Mouse (Mus musculus) CH12.LX (cell line): ENCODE measurements at regions not wholly inside any gene's neighbourhood (a gene's known extent, or its start where the extent isn't known, plus 50 kb on each side); places are given as distances from the start of the nearest gene placed in this dataset.

ENCODE experiments used
- DNase-seq: peaks from one replicate; pipeline ENCODE4 v3.0.0-alpha.2; 2013; ENCODE audit errors: extremely low read depth
- H3K27ac ChIP-seq: 2 replicates; pipeline ENCODE4 v1.5.1; 2012; ENCODE audit warnings: low read depth, mild to moderate bottlenecking, control low read depth, moderate library complexity; ENCODE audit not compliant: insufficient read depth
- H3K27me3 ChIP-seq: replicated peaks from 2 replicates; pipeline ENCODE3; 2012; ENCODE audit warnings: inconsistent platforms
- H3K36me3 ChIP-seq, 2 experiments: replicated peaks in 1 of 2; 2 replicates each; pipeline versions ENCODE3 to v1.6.1; 2012; ENCODE audit warnings: inconsistent platforms in 1 of 2, low read length in 1 of 2, mild to moderate bottlenecking in 1 of 2, mixed read lengths in 1 of 2, moderate library complexity in 1 of 2; ENCODE audit not compliant: control insufficient read depth in 1 of 2, insufficient read depth in 1 of 2
- H3K4me1 ChIP-seq, 2 experiments: 2 replicates each; pipeline ENCODE4 v1.6.1; 2012; ENCODE audit warnings: inconsistent platforms in 1 of 2, moderate library complexity in 1 of 2; ENCODE audit not compliant: insufficient read depth in 2 of 2, control insufficient read depth in 1 of 2
- H3K4me2 ChIP-seq: 2 replicates; pipeline ENCODE4 v1.6.1; 2012; ENCODE audit warnings: low read depth, mild to moderate bottlenecking, control low read depth; ENCODE audit not compliant: poor library complexity, insufficient read depth, severe bottlenecking
- H3K4me3 ChIP-seq, 3 experiments: fragments of 150-350 bp in 1 of 3; sonication (generic) in 1 of 3; replicated peaks in 1 of 3; 2 replicates each; pipeline versions ENCODE3 to v1.5.1; 2011 to 2012; ENCODE audit warnings: low read depth in 2 of 3, low read length in 2 of 3, mild to moderate bottlenecking in 2 of 3, moderate library complexity in 2 of 3, control low read depth in 1 of 3, improper control_type of control experiment in 1 of 3, inconsistent platforms in 1 of 3, mixed read lengths in 1 of 3; ENCODE audit not compliant: poor library complexity in 1 of 3
- H3K79me2 ChIP-seq: replicated peaks from 2 replicates; pipeline ENCODE4 v1.6.1; 2012; ENCODE audit warnings: mild to moderate bottlenecking, moderate library complexity; ENCODE audit not compliant: control insufficient read depth, poor library complexity, insufficient read depth, severe bottlenecking; ENCODE audit errors: extremely low read depth
- H3K9ac ChIP-seq: 2 replicates; pipeline ENCODE4 v1.6.1; 2012; ENCODE audit warnings: low read depth, mild to moderate bottlenecking, control low read depth, moderate library complexity; ENCODE audit not compliant: insufficient read depth
- H3K9me3 ChIP-seq: replicated peaks from 2 replicates; pipeline ENCODE3; 2012; ENCODE audit warnings: low read length, inconsistent platforms, mixed read lengths
- CTCF ChIP-seq, 2 experiments: IDR thresholded peaks in 1 of 2; conservative IDR thresholded peaks in 1 of 2; 2 replicates each; pipeline ENCODE4 v1.5.1; 2011 to 2012; ENCODE audit warnings: low read depth in 2 of 2, low read length in 2 of 2, improper control_type of control experiment in 1 of 2, inconsistent platforms in 1 of 2, mild to moderate bottlenecking in 1 of 2, moderate library complexity in 1 of 2
- E2F4 ChIP-seq: IDR thresholded peaks from 2 replicates; pipeline ENCODE4 v1.6.1; 2011; ENCODE audit warnings: low read depth, low read length, improper control_type of control experiment; ENCODE audit not compliant: insufficient replicate concordance
- ELF1 ChIP-seq: IDR thresholded peaks from 2 replicates; pipeline ENCODE4 v1.6.1; 2014; ENCODE audit warnings: low read depth, mild to moderate bottlenecking, inconsistent platforms, low read length, improper control_type of control experiment
- ETS1 ChIP-seq: conservative IDR thresholded peaks from 2 replicates; pipeline ENCODE4 v1.6.1; 2012; ENCODE audit warnings: low read depth, mild to moderate bottlenecking, inconsistent platforms, low read length, improper control_type of control experiment, moderate library complexity
- JUN ChIP-seq: IDR thresholded peaks from 2 replicates; pipeline ENCODE4 v1.6.1; 2011; ENCODE audit warnings: low read depth, mild to moderate bottlenecking, low read length, improper control_type of control experiment, moderate library complexity; ENCODE audit not compliant: insufficient read depth
- JUND ChIP-seq: conservative IDR thresholded peaks from 2 replicates; pipeline ENCODE4 v1.6.1; 2011; ENCODE audit warnings: low read depth, low read length, improper control_type of control experiment
- KAT2A ChIP-seq: IDR thresholded peaks from 2 replicates; pipeline ENCODE4 v1.6.1; 2012; ENCODE audit warnings: low read length, improper control_type of control experiment, inconsistent platforms; ENCODE audit not compliant: insufficient replicate concordance
- MAX ChIP-seq: IDR thresholded peaks from 2 replicates; pipeline ENCODE4 v1.6.1; 2011; ENCODE audit warnings: low read length, improper control_type of control experiment
- MAZ ChIP-seq: IDR thresholded peaks from 2 replicates; pipeline ENCODE4 v1.6.1; 2012; ENCODE audit warnings: low read depth, mild to moderate bottlenecking, inconsistent platforms, low read length, improper control_type of control experiment, moderate library complexity
- NELFE ChIP-seq: IDR thresholded peaks from 2 replicates; pipeline ENCODE4 v1.6.1; 2011; ENCODE audit warnings: low read depth, low read length, improper control_type of control experiment
- NRF1 ChIP-seq: IDR thresholded peaks from 2 replicates; pipeline ENCODE4 v1.6.1; 2014; ENCODE audit warnings: low read depth, mild to moderate bottlenecking, inconsistent platforms, low read length, improper control_type of control experiment, moderate library complexity
- RAD21 ChIP-seq: IDR thresholded peaks from 2 replicates; pipeline ENCODE4 v1.6.1; 2011; ENCODE audit warnings: low read depth, mild to moderate bottlenecking, low read length, improper control_type of control experiment, moderate library complexity
- RCOR1 ChIP-seq: conservative IDR thresholded peaks from 2 replicates; pipeline ENCODE4 v1.6.1; 2012; ENCODE audit warnings: low read depth, mild to moderate bottlenecking, inconsistent platforms, low read length, improper control_type of control experiment
- SMC3 ChIP-seq: IDR thresholded peaks from 2 replicates; pipeline ENCODE4 v1.6.1; 2011; ENCODE audit warnings: low read depth, low read length, improper control_type of control experiment
- TCF12 ChIP-seq: IDR thresholded peaks from 2 replicates; pipeline ENCODE4 v1.6.1; 2014; ENCODE audit warnings: low read depth, mild to moderate bottlenecking, inconsistent platforms, low read length, improper control_type of control experiment
- USF2 ChIP-seq: conservative IDR thresholded peaks from 2 replicates; pipeline ENCODE4 v1.6.1; 2011; ENCODE audit warnings: low read depth, low read length, improper control_type of control experiment
- ZNF384 ChIP-seq: IDR thresholded peaks from 2 replicates; pipeline ENCODE4 v1.6.1; 2012; ENCODE audit warnings: low read depth, low read length, improper control_type of control experiment, inconsistent platforms
- dilution Hi-C: fragments of 300-500 bp; cut with MboI; formaldehyde crosslinking; loops from 2 replicates; pipeline ENCODE4 v1.14.3; 2020; ENCODE audit warnings: low sequenced_read_pairs; ENCODE audit not compliant: extremely low pct_unique_long_range_greater_than_20kb, extremely low pct_ligation_motif_present
- in situ Hi-C: fragments of 300-500 bp; cut with MboI; formaldehyde crosslinking; loops from 3 replicates; pipeline ENCODE4 v1.14.3; 2019; ENCODE audit warnings: low sequenced_read_pairs, low pct_ligation_motif_present, low pct_unique_long_range_greater_than_20kb, mixed read lengths

- Histone ChIP-seq H3K79me2 (no peaks in the 10 kb centered on the region), H3K4me1 (no peaks in the 10 kb centered on the region), H3K9me3 (peaks cover 38% of the 10 kb centered on the region), H3K27ac (no peak overlapping the region), H3K4me2 (no peak overlapping the region), H3K4me3 (no peak overlapping the region), H3K27me3 (no peaks in the 10 kb centered on the region)
- no peak for DNase-seq
- TF ChIP-seq MAZ (no peak), ETS1 (no peak), NRF1 (no peak), RAD21 (no peak), ELF1 (no peak), JUND (no peak), ZNF384 (no peak), TCF12 (no peak), SMC3 (no peak), RCOR1 (no peak), USF2 (no peak), E2F4 (no peak)
- TF ChIP-seq, all 38 proteins: peak for 0
- dilution Hi-C loops = no loop called here
- in situ Hi-C loops = no loop called here
- Histone ChIP-seq H3K9ac (no peak overlapping the region), H3K36me3 (no peaks in the 10 kb centered on the region)
Measured at GRCm38 (mm10) chr9:112340363-112340762, 104.6 kb upstream of the Arpp21 start.

- no peak overlapping the region for H3K4me3 ChIP-seq
- in situ Hi-C loops = no loop called here
- no peak overlapping the region for H3K9ac ChIP-seq
- H3K9me3 ChIP-seq = peaks cover 31% of the 10 kb centered on the region
- no peak for TF ChIP-seq NELFE
- no peak for TF ChIP-seq TCF12
- TF ChIP-seq SMC3 = no peak
- TF ChIP-seq ZNF384 = no peak
- TF ChIP-seq CTCF (conservative IDR thresholded peaks at IDR 0.05 in 1 of 2, IDR thresholded peaks at IDR 0.05 in 1 of 2; ENCODE audit: low read depth in 2 of 2, low read length in 2 of 2) = no peak
- no peak for TF ChIP-seq KAT2A
- TF ChIP-seq MAX = no peak
- TF ChIP-seq MAZ = no peak
- no peak for TF ChIP-seq JUN
- H3K4me1 ChIP-seq = no peaks in the 10 kb centered on the region
- no peak overlapping the region for H3K27ac ChIP-seq
- no peaks in the 10 kb centered on the region for H3K79me2 ChIP-seq
- no peaks in the 10 kb centered on the region for H3K27me3 ChIP-seq
- dilution Hi-C loops = no loop called here
- H3K36me3 ChIP-seq = no peaks in the 10 kb centered on the region
- no peak for DNase-seq
- H3K4me2 ChIP-seq = no peak overlapping the region
Measured at GRCm38 (mm10) chr9:112320016-112320415, 84.3 kb upstream of the Arpp21 start.
